Mouse (Mus musculus): ENCODE data around the gene Fbxw11.

GRCm38 (mm10) chr11:32629713-32630211 lies 12.8 kb upstream of the Fbxw11 start:
- TF ChIP-seq POLR2A (IDR thresholded peaks at IDR 0.05; ENCODE audit: low read depth, low read length) (no peak), CTCF (IDR thresholded peaks at IDR 0.05; ENCODE audit: extremely low read depth, insufficient read length, insufficient replicate concordance, low read depth, low read length) (no peak)

Measured in small intestine, adult 2 months (tissue).